Mouse (Mus musculus) heart, postnatal 0 days (tissue): ENCODE results near the gene Jph4.

Experiments used
- CTCF ChIP-seq: IDR thresholded peaks from 2 replicates; pipeline ENCODE4 v1.5.1; 2016; ENCODE audit warnings: antibody characterized with exemption, control low read depth, low read depth
- EP300 ChIP-seq: IDR thresholded peaks from 2 replicates; pipeline ENCODE4 v1.6.1; 2016; ENCODE audit warnings: antibody characterized with exemption, low read depth

- TF ChIP-seq CTCF (peak; percentile 62), EP300 (no peak)
Measured at GRCm38 (mm10) chr14:55098067-55098466, 18.7 kb downstream of the Jph4 start.
